Mouse (Mus musculus) liver, embryonic 14.5 days (tissue): Measurements from ENCODE around the gene Lamtor4. TPM values are rescaled to one million over a fixed set of nuclear protein-coding genes. Genes with fewer than 3 reads are reported as not detected.

Experiments used
- ATAC-seq: fragments of 200-750 bp; cut with Nextera tagmentation; 2 replicates; pipeline ENCODE4 v1.8.0; 2017; ENCODE audit warnings: moderate number of reproducible peaks, mild to moderate bottlenecking, moderate library complexity; ENCODE audit not compliant: insufficient read depth
- DNase-seq, 3 experiments: peaks; one replicate each; pipeline ENCODE4 v3.0.0-alpha.2; 2012 to 2013; ENCODE audit warnings: low read depth in 3 of 3, low spot score in 3 of 3
- H3K27ac ChIP-seq: fragments of 300-500 bp; sonication (generic); 2 replicates; pipeline ENCODE4 v1.5.1; 2014; ENCODE audit warnings: moderate library complexity, mild to moderate bottlenecking, control low read depth, inconsistent platforms
- H3K27me3 ChIP-seq: fragments of 300-500 bp; sonication (generic); 2 replicates; pipeline ENCODE4 v1.6.1; 2014; ENCODE audit warnings: mild to moderate bottlenecking, low read length, moderate library complexity; ENCODE audit not compliant: control insufficient read depth, insufficient read depth
- H3K36me3 ChIP-seq: fragments of 300-500 bp; sonication (generic); replicated peaks from 2 replicates; pipeline ENCODE4 v1.6.1; 2014; ENCODE audit warnings: low read depth; ENCODE audit not compliant: control insufficient read depth, insufficient read depth
- H3K4me1 ChIP-seq, 2 experiments: fragments of 200-500 bp in 1 of 2; fragments of 300-500 bp in 1 of 2; sonication (generic) in 1 of 2; replicated peaks; 2 replicates each; pipeline ENCODE4 v1.6.1; 2012 to 2014; ENCODE audit warnings: antibody characterized with exemption in 1 of 2, inconsistent platforms in 1 of 2, low read length in 1 of 2; ENCODE audit not compliant: control insufficient read depth in 2 of 2, insufficient read depth in 2 of 2
- H3K4me2 ChIP-seq: fragments of 300-500 bp; sonication (generic); 2 replicates; pipeline ENCODE4 v1.6.1; 2014; ENCODE audit warnings: low read depth, mild to moderate bottlenecking, control low read depth, moderate library complexity
- H3K4me3 ChIP-seq, 2 experiments: fragments of 200-500 bp in 1 of 2; fragments of 300-500 bp in 1 of 2; sonication (generic) in 1 of 2; 2 replicates each; pipeline ENCODE4 v1.5.1; 2012 to 2014; ENCODE audit warnings: low read depth in 2 of 2, low read length in 2 of 2, mild to moderate bottlenecking in 2 of 2, control low read depth in 1 of 2, inconsistent platforms in 1 of 2, moderate library complexity in 1 of 2; ENCODE audit not compliant: insufficient read depth in 1 of 2
- H3K9ac ChIP-seq: fragments of 300-500 bp; sonication (generic); replicated peaks from 2 replicates; pipeline ENCODE4 v1.6.1; 2014; ENCODE audit warnings: mild to moderate bottlenecking, control low read depth, moderate library complexity
- H3K9me3 ChIP-seq: fragments of 300-500 bp; sonication (generic); 2 replicates; pipeline ENCODE4 v1.6.1; 2016; ENCODE audit warnings: low read length, mixed read lengths; ENCODE audit not compliant: control insufficient read depth
- CTCF ChIP-seq: IDR thresholded peaks from 2 replicates; pipeline ENCODE4 v1.5.1; 2016; ENCODE audit warnings: antibody characterized with exemption, low read depth, control low read depth
- EP300 ChIP-seq: IDR thresholded peaks from 2 replicates; pipeline ENCODE4 v1.6.1; 2016; ENCODE audit warnings: antibody characterized with exemption, low read depth
- WGBS: fragments of 180-500 bp; shearing (Covaris S2); extraction: QIAGEN DNeasy Blood & Tissue Kit; methylation state at CpG from one replicate; pipeline ENCODE4 v1.1.7; 2014; ENCODE audit not compliant: insufficient replicate concordance; 5-methylcytosine and 5-hydroxymethylcytosine counted together
- polyA plus RNA-seq, 2 experiments: library from polyadenylated mRNA; depleted of rRNA in 1 of 2; stranded (reverse) in 1 of 2; unstranded in 1 of 2; fragments of >200 nt; fragmentation: Nextera tagmentation in 1 of 2; extraction: Ambion mirVana in 1 of 2; gene quantifications; 2 replicates each; pipeline versions ENCODE4 v1.2.1 to v1.2.3; 2012 to 2014

The Lamtor4 gene
- polyA plus RNA-seq, 2 experiments, result 35.6 to 36.3 TPM

DNA sequence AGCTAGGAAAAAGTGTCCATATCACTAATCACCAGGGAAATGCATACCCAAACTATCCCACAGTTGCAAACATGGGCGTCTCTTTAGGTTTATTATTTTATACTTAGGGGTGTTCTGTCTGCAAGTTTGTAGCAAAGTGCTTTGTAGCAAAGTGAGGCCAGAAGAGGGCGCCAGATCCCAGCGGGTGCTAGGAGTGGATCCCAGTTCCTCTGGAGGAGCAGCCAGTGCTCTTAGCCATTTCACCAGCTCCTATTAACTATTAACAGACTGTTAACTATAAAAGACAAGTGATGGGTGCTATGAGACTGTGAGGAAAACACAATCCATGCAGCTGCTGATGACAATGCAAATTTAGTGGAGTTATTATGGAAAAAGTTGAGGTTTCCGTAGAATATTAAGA lies 33.2 kb upstream of the Lamtor4 start:
- H3K36me3 ChIP-seq, result no peaks in the 10 kb centered on the region
- 18% methylated on average over 4 of the region's 4 CpGs for WGBS
- no peak overlapping the region for H3K27ac ChIP-seq
- no peak overlapping the region for H3K9ac ChIP-seq
- 0 out of 4 replicates have a peak, but pooled peaks cover 0 to 1% of the 10 kb centered on the region in 2 experiments for H3K4me1 ChIP-seq
- ATAC-seq (no peak), DNase-seq (peak; percentile 38 to 55 (median 52))
- no peaks in the 10 kb centered on the region for H3K9me3 ChIP-seq
- no peak overlapping the region for H3K4me3 ChIP-seq
- no peak overlapping the region for H3K4me2 ChIP-seq
- H3K27me3 ChIP-seq, result no peaks in the 10 kb centered on the region
- no peak for TF ChIP-seq EP300
- TF ChIP-seq CTCF, result peak; percentile 85

DNA sequence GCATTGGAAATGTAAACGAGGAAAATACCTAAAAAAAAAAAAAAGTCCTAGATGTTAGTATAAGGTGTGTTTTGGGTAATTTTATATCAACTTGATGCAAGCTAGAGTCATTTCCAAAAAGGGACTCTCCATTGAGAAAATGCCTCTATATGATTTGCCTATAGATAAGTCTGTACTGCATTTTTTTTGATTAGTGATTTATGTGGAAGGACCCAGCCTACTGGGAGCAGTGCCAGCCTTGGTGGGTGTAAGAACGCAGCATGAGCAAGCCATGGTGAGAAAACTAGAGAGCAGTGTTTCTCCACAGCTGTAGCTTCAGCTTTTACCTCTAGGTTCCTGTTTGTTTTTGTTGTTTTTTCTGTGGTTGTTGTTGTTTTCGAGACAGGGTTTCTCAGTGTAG lies 32.0 kb upstream of the Lamtor4 start:
- Histone ChIP-seq H3K4me3 (no peak overlapping the region), H3K27me3 (no peaks in the 10 kb centered on the region), H3K9me3 (no peaks in the 10 kb centered on the region), H3K4me1 (peaks cover 0 to 2% of the 10 kb centered on the region in 2 experiments; a peak in 1 of 4 replicates), H3K9ac (no peak overlapping the region), H3K4me2 (no peak overlapping the region), H3K27ac (no peak overlapping the region), H3K36me3 (no peaks in the 10 kb centered on the region)
- ATAC-seq (no peak), DNase-seq (no peak)
- 48% methylated on average over 3 of the region's 3 CpGs for WGBS
- TF ChIP-seq CTCF, result no peak
- TF ChIP-seq EP300, result no peak

DNA sequence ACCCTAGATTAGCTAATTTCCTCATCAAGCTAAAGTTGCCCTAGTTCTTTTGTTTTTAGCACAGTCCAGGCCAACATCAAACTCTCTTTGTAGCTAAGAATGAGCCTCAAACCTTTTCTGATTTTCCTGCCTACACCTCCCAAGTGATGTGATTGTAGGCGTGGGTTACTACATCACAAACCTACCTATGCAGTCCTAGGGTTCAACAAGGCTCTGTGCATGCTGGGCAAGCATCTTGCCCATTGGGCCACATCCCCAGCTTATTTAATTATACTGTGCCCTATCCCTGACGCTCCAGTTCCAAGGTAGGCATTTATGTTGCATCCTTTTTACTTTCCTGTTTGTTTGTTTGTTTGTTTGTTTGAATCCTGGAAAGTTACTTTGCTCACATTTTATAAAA lies 29.6 kb upstream of the Lamtor4 start, which contains the start of gene Nxpe5:
TSS of gene Nxpe5 (plus strand) at position 199 of the 400 bp plus-strand sequence.
- DNase-seq (no peak), ATAC-seq (no peak)

DNA sequence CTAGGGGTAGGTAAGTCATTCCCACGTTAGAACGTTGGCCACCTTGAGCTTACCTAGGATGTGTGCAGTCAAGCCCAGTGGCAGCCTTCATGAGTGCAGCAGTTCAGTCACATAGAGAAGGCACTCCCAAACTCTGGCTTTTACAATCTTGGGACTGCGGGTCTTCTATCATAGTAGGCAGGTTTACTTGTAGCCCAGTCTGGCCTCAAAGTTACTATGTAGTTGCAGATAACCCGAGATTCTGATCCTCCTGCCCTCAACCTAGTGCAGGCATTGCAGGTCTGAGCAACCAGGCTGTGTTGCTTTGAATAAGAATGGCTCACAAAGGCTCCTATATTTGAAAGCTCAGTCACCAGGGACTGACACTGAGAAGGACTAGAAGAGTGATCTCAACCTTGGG lies 28.8 kb upstream of the Lamtor4 start:
- Histone ChIP-seq H3K9ac (no peak overlapping the region), H3K4me2 (no peak overlapping the region), H3K27me3 (no peaks in the 10 kb centered on the region), H3K4me3 (no peak overlapping the region), H3K27ac (no peak overlapping the region), H3K36me3 (no peaks in the 10 kb centered on the region), H3K9me3 (no peaks in the 10 kb centered on the region), H3K4me1 (peaks cover 0 to 3% of the 10 kb centered on the region in 2 experiments; a peak in 1 of 4 replicates)
- TF ChIP-seq EP300 (no peak), CTCF (no peak)
- WGBS, result 35% methylated on average over 4 of the region's 4 CpGs
- DNase-seq (no peak), ATAC-seq (no peak)

More for the DNA sequence above, 29.6 kb upstream of the Lamtor4 start, which contains the start of gene Nxpe5:
- H3K4me3 ChIP-seq, result no peak within 1 kb of the TSS
- no peak for TF ChIP-seq EP300
- no peak for TF ChIP-seq CTCF
- no peak within 1 kb of the TSS for H3K4me2 ChIP-seq
- H3K4me1 ChIP-seq, result peaks cover 0 to 3% of the 10 kb centered on the region in 2 experiments; a peak in 1 of 4 replicates
- H3K27me3 ChIP-seq, result no peaks in the 10 kb centered on the region
- H3K9ac ChIP-seq, result no peak within 1 kb of the TSS
- no peak within 1 kb of the TSS for H3K27ac ChIP-seq
- 47% methylated on average over 2 of the region's 2 CpGs for whole genome bisulfite sequencing
- H3K9me3 ChIP-seq, result no peaks in the 10 kb centered on the region
- H3K36me3 ChIP-seq, result no peaks in the 10 kb centered on the region

DNA sequence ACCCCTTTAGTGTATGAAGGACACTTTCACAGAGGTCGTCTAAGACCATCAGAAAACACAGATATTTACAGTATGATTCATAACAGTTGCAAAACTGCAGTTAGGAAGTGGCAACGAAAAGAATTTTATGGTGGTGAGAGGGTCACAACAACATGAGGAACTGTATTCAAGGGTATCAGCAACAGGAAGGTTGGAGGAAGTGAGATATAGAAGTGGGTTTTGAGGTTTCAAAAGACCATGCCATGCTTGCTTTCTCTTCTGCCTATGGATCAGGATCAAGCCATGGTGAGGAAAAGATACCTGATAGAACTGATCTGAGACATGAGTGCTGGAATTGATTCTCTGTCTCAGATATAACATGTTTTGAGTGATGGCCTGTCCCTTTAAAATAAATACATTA lies 27.9 kb upstream of the Lamtor4 start:
- H3K4me2 ChIP-seq, result no peak overlapping the region
- H3K36me3 ChIP-seq, result no peaks in the 10 kb centered on the region
- 0 out of 2 replicates have a peak, but pooled peaks have one; percentile 10 for TF ChIP-seq EP300
- TF ChIP-seq CTCF, result no peak
- no peak overlapping the region for H3K27ac ChIP-seq
- WGBS, result 8% methylated on average over 2 of the region's 2 CpGs
- DNase-seq (peak in 1 of 3 experiments; percentile 16), ATAC-seq (no peak)
- no peak overlapping the region for H3K9ac ChIP-seq
- H3K27me3 ChIP-seq, result no peaks in the 10 kb centered on the region
- no peak overlapping the region for H3K4me3 ChIP-seq
- H3K9me3 ChIP-seq, result no peaks in the 10 kb centered on the region
- H3K4me1 ChIP-seq, result peaks cover 0 to 3% of the 10 kb centered on the region in 2 experiments; a peak in 1 of 4 replicates
